Mouse (Mus musculus) liver, embryonic 14.5 days (tissue): ENCODE results near the gene 4930535I16Rik.

Experiments
- CTCF ChIP-seq: IDR thresholded peaks from 2 replicates; pipeline ENCODE4 v1.5.1; 2016; ENCODE audit warnings: antibody characterized with exemption, low read depth, control low read depth
- EP300 ChIP-seq: IDR thresholded peaks from 2 replicates; pipeline ENCODE4 v1.6.1; 2016; ENCODE audit warnings: antibody characterized with exemption, low read depth

DNA sequence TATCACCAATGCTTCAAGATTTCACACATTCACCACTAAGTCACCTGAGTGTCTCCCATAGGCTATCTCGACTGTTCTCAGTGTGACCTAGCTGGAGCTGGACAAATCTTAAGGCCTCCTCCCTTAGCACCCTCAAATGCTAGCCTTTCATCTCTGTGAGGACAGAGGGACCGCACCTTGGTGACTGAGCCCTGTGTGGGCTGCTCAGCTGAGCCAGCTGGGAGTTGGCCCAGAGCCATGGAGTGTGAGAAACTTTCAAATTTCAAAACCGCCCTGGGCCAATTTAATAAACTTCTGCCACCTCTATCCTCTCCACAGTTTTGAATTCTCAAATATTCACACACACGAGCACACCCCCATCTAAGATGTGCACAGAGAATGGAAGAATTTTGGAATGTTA is 43.1 kb upstream of the 4930535I16Rik start:
- TF ChIP-seq CTCF = no peak
- TF ChIP-seq EP300 = no peak
